Mouse (Mus musculus): ENCODE results near the gene Klra1. TPM values are rescaled to one million over a fixed set of nuclear protein-coding genes. Genes with fewer than 3 reads are reported as not detected.
"Not testable (repeated sequence)": the region's sequence is repeated elsewhere in the genome, so short reads cannot be mapped to it uniquely, and the experiment has no call there.

The Klra1 gene
- polyA plus RNA-seq (2015; fragmentation: Nextera tagmentation; extraction: Ambion mirVana), result not detected in 2 replicates

- Histone ChIP-seq H3K4me2 (no peak within 1 kb of the TSS), H3K36me3 (no peaks in the 10 kb centered on the region), H3K9me3 (replicated peaks) (no peaks in the 10 kb centered on the region), H3K4me3 (replicated peaks) (no peak within 1 kb of the TSS), H3K27me3 (no peaks in the 10 kb centered on the region), H3K9ac (no peak within 1 kb of the TSS), H3K27ac (no peak within 1 kb of the TSS), H3K4me1 (no peaks in the 10 kb centered on the region)
- 88% methylated on average over 2 of the region's 2 CpGs for WGBS
- no peak for ATAC-seq (replicated peaks; ENCODE audit: low FRiP score)
Measured at GRCm38 (mm10) chr6:130386750-130387149, at the start of gene Klra1. Gene Klra1, minus strand, starts transcription at chr6:130386874.

- ATAC-seq (replicated peaks; ENCODE audit: low FRiP score), result no peak
- WGBS, result 89% methylated on average over 4 of the region's 4 CpGs
Measured at GRCm38 (mm10) chr6:130429511-130429910, 42.8 kb upstream of the Klra1 start.

GRCm38 (mm10) chr6:130419158-130419557, 32.5 kb upstream of the Klra1 start:
- Histone ChIP-seq H3K4me1 (no peaks in the 10 kb centered on the region), H3K36me3 (no peaks in the 10 kb centered on the region), H3K9ac (no peak overlapping the region), H3K27ac (no peak overlapping the region), H3K4me3 (replicated peaks) (no peak overlapping the region), H3K9me3 (replicated peaks) (peaks cover 11% of the 10 kb centered on the region; the same call in 1 of the 2 replicates), H3K27me3 (no peaks in the 10 kb centered on the region), H3K4me2 (no peak overlapping the region)
- ATAC-seq (replicated peaks; ENCODE audit: low FRiP score), result no peak
- WGBS, result 90% methylated on average over 2 of the region's 2 CpGs

More at GRCm38 (mm10) chr6:130429511-130429910, 42.8 kb upstream of the Klra1 start:
- H3K36me3 ChIP-seq, result no peaks in the 10 kb centered on the region
- H3K4me1 ChIP-seq, result no peaks in the 10 kb centered on the region
- H3K9me3 ChIP-seq (replicated peaks), result 0 out of 2 replicates have a peak, but pooled peaks cover 8% of the 10 kb centered on the region
- H3K4me3 ChIP-seq (replicated peaks), result no peak overlapping the region
- H3K27ac ChIP-seq, result no peak overlapping the region
- no peak overlapping the region for H3K9ac ChIP-seq
- H3K4me2 ChIP-seq, result no peak overlapping the region
- no peaks in the 10 kb centered on the region for H3K27me3 ChIP-seq

GRCm38 (mm10) chr6:130404882-130405281, 18.2 kb upstream of the Klra1 start:
- 68% methylated on average over 1 of the region's 1 CpGs for WGBS
- no peaks in the 10 kb centered on the region for H3K36me3 ChIP-seq

GRCm38 (mm10) chr6:130385803-130386202, 871 bp downstream of the Klra1 start:
- H3K4me3 ChIP-seq (replicated peaks), result no peak overlapping the region
- whole genome bisulfite sequencing, result 64% methylated on average over 1 of the region's 1 CpGs
- no peaks in the 10 kb centered on the region for H3K36me3 ChIP-seq
- H3K4me2 ChIP-seq, result no peak overlapping the region
- H3K4me1 ChIP-seq, result no peaks in the 10 kb centered on the region
- H3K27me3 ChIP-seq, result no peaks in the 10 kb centered on the region
- no peaks in the 10 kb centered on the region for H3K9me3 ChIP-seq (replicated peaks)
- H3K9ac ChIP-seq, result no peak overlapping the region
- no peak for ATAC-seq (replicated peaks; ENCODE audit: low FRiP score)
- H3K27ac ChIP-seq, result no peak overlapping the region

More at GRCm38 (mm10) chr6:130404882-130405281, 18.2 kb upstream of the Klra1 start:
- Histone ChIP-seq H3K4me3 (replicated peaks) (no peak overlapping the region), H3K4me2 (no peak overlapping the region), H3K9ac (no peak overlapping the region), H3K9me3 (replicated peaks) (peaks cover 4% of the 10 kb centered on the region), H3K27me3 (no peaks in the 10 kb centered on the region), H3K27ac (no peak overlapping the region), H3K4me1 (no peaks in the 10 kb centered on the region)
- no peak for ATAC-seq (replicated peaks; ENCODE audit: low FRiP score)

- no peak overlapping the region for H3K9ac ChIP-seq
- H3K27ac ChIP-seq, result no peak overlapping the region
- H3K9me3 ChIP-seq (replicated peaks), result no peaks in the 10 kb centered on the region
- H3K27me3 ChIP-seq, result no peaks in the 10 kb centered on the region
- no peaks in the 10 kb centered on the region for H3K4me1 ChIP-seq
- ATAC-seq (replicated peaks; ENCODE audit: low FRiP score), result no peak
- H3K4me2 ChIP-seq, result no peak overlapping the region
- no peaks in the 10 kb centered on the region for H3K36me3 ChIP-seq
- no peak overlapping the region for H3K4me3 ChIP-seq (replicated peaks)
- 79% methylated on average over 4 of the region's 4 CpGs for WGBS
Measured at GRCm38 (mm10) chr6:130382375-130382774, 4.3 kb downstream of the Klra1 start.

- H3K4me1 ChIP-seq; H3K4me2 ChIP-seq; H3K27me3 ChIP-seq; H3K9me3 ChIP-seq (replicated peaks); H3K9ac ChIP-seq; H3K4me3 ChIP-seq (replicated peaks); H3K27ac ChIP-seq; ATAC-seq (replicated peaks; ENCODE audit: low FRiP score); H3K36me3 ChIP-seq: not testable (repeated sequence)
- 51% methylated on average over 1 of the region's 1 CpGs for WGBS
Measured at GRCm38 (mm10) chr6:130345381-130345780, 41.3 kb downstream of the Klra1 start.

GRCm38 (mm10) chr6:130341973-130342372, 44.7 kb downstream of the Klra1 start:
- H3K4me3 ChIP-seq (replicated peaks); H3K4me2 ChIP-seq; H3K27ac ChIP-seq; H3K9me3 ChIP-seq (replicated peaks); H3K27me3 ChIP-seq; ATAC-seq (replicated peaks; ENCODE audit: low FRiP score); H3K36me3 ChIP-seq; H3K9ac ChIP-seq; H3K4me1 ChIP-seq: not testable (repeated sequence)
- 87% methylated on average over 2 of the region's 2 CpGs for WGBS

- H3K36me3 ChIP-seq, result no peaks in the 10 kb centered on the region
- H3K4me2 ChIP-seq, result no peak within 1 kb of the TSS
- no peak within 1 kb of the TSS for H3K9ac ChIP-seq
- H3K4me3 ChIP-seq (replicated peaks), result no peak within 1 kb of the TSS
- WGBS, result 87% methylated on average over 8 of the region's 8 CpGs
- ATAC-seq (replicated peaks; ENCODE audit: low FRiP score), result no peak
- no peaks in the 10 kb centered on the region for H3K4me1 ChIP-seq
- H3K27me3 ChIP-seq, result no peaks in the 10 kb centered on the region
- no peaks in the 10 kb centered on the region for H3K9me3 ChIP-seq (replicated peaks)
- H3K27ac ChIP-seq, result no peak within 1 kb of the TSS
Measured at GRCm38 (mm10) chr6:130337411-130337810, 49.3 kb downstream of the Klra1 start, which contains the start of gene Klra3. Gene Klra3, minus strand, starts transcription at chr6:130337574.

Other genes starting within 250 kb of the Klra1 start
- not detected in 2 replicates for gene Klra9, start 193.8 kb downstream of the Klra1 start, polyA plus RNA-seq (2015; fragmentation: Nextera tagmentation; extraction: Ambion mirVana)
- not detected in 2 replicates for gene Klra7, start 153.6 kb downstream of the Klra1 start, polyA plus RNA-seq (2015; fragmentation: Nextera tagmentation; extraction: Ambion mirVana)
- not detected in 2 replicates for gene Klra10, start 104.9 kb downstream of the Klra1 start, polyA plus RNA-seq (2015; fragmentation: Nextera tagmentation; extraction: Ambion mirVana)
- gene Klra3, start 49.3 kb downstream of the Klra1 start, polyA plus RNA-seq (2015; fragmentation: Nextera tagmentation; extraction: Ambion mirVana), result not detected in 2 replicates

All from kidney, embryonic 15.5 days (tissue).